Mouse (Mus musculus) embryonic facial prominence, embryonic 15.5 days (tissue): Measurements from ENCODE around the gene Olfr619. TPM values are rescaled to one million over a fixed set of nuclear protein-coding genes. Genes with fewer than 3 reads are reported as not detected.

Experiments
- microRNA-seq: library from miRNA; unstranded; fragments of <30 nt; microRNA quantifications from one replicate; pipeline ENCODE4, GENCODE M21; 2016; ENCODE audit warnings: borderline number of aligned reads
- polyA plus RNA-seq: library from polyadenylated mRNA; unstranded; fragments of >200 nt; fragmentation: Nextera tagmentation; extraction: Ambion mirVana; gene quantifications from 2 replicates; pipeline ENCODE4 v1.2.1, GENCODE M21; 2015

The Olfr619 gene
- polyA plus RNA-seq, 1 experiment from 2014 or later = not detected

Small RNA genes lying within 50 kb of the gene (microRNA-seq; reads per million reads assigned to microRNA genes)
- not detected for gene Gm26506

Other genes starting within 250 kb of the Olfr619 start
- gene Olfr601, start 237.9 kb upstream of the Olfr619 start, polyA plus RNA-seq = 0.22 and 0.43 TPM in 2 replicates
- not detected in 2 replicates for gene Olfr603, start 214.4 kb upstream of the Olfr619 start, polyA plus RNA-seq
- gene Usp17lc, start 185.5 kb upstream of the Olfr619 start, polyA plus RNA-seq = not detected in 2 replicates
- not detected in 2 replicates for gene Olfr605, start 155.1 kb upstream of the Olfr619 start, polyA plus RNA-seq
- gene Olfr606, start 151.5 kb upstream of the Olfr619 start, polyA plus RNA-seq = 0.16 TPM in 1 of 2 replicates, not detected in the other
- gene Olfr607, start 136.4 kb upstream of the Olfr619 start, polyA plus RNA-seq = 0.18 TPM in 1 of 2 replicates, not detected in the other
- 0.14 and 0.25 TPM in 2 replicates for gene Olfr608, start 130.7 kb upstream of the Olfr619 start, polyA plus RNA-seq
- not detected in 2 replicates for gene Olfr609, start 102.5 kb upstream of the Olfr619 start, polyA plus RNA-seq
- 0.28 TPM in 1 of 2 replicates, not detected in the other for gene Olfr610, start 88.5 kb upstream of the Olfr619 start, polyA plus RNA-seq
- gene Olfr611, start 79.7 kb upstream of the Olfr619 start, polyA plus RNA-seq = not detected in 2 replicates
- gene Olfr612, start 57.9 kb upstream of the Olfr619 start, polyA plus RNA-seq = 0.26 and 0.27 TPM in 2 replicates
- gene Olfr613, start 52.5 kb upstream of the Olfr619 start, polyA plus RNA-seq = 0.08 and 0.11 TPM in 2 replicates
- gene Olfr615, start 44.5 kb upstream of the Olfr619 start, polyA plus RNA-seq = 0.25 and 0.29 TPM in 2 replicates
- 0.11 TPM in 2 replicates for gene Olfr616, start 31.4 kb upstream of the Olfr619 start, polyA plus RNA-seq
- gene Olfr617, start 27.5 kb upstream of the Olfr619 start, polyA plus RNA-seq = not detected in 2 replicates
- 0.07 TPM in 1 of 2 replicates, not detected in the other for gene Olfr618, start 10.5 kb upstream of the Olfr619 start, polyA plus RNA-seq
- 0.21 and 0.24 TPM in 2 replicates for gene Olfr620, start 12.0 kb downstream of the Olfr619 start, polyA plus RNA-seq
- gene Olfr622, start 42.1 kb downstream of the Olfr619 start, polyA plus RNA-seq = 0.29 and 0.68 TPM in 2 replicates
- not detected in 2 replicates for gene Olfr623, start 63.1 kb downstream of the Olfr619 start, polyA plus RNA-seq
- 0.04 and 0.07 TPM in 2 replicates for gene Olfr624, start 70.6 kb downstream of the Olfr619 start, polyA plus RNA-seq
- gene Olfr625-ps1, start 82.1 kb downstream of the Olfr619 start, polyA plus RNA-seq = not detected in 2 replicates
- gene Olfr243, start 114.1 kb downstream of the Olfr619 start, polyA plus RNA-seq = 0.17 TPM in 1 of 2 replicates, not detected in the other
- gene Olfr628, start 129.8 kb downstream of the Olfr619 start, polyA plus RNA-seq = not detected in 2 replicates
- 0.09 TPM in 1 of 2 replicates, not detected in the other for gene Olfr629, start 144.4 kb downstream of the Olfr619 start, polyA plus RNA-seq
- gene Olfr630, start 156.8 kb downstream of the Olfr619 start, polyA plus RNA-seq = not detected in 2 replicates
- gene Olfr69, start 171.0 kb downstream of the Olfr619 start, polyA plus RNA-seq = 0.25 and 0.43 TPM in 2 replicates
- gene Olfr68, start 179.1 kb downstream of the Olfr619 start, polyA plus RNA-seq = 0.12 TPM in 1 of 2 replicates, not detected in the other
- gene Olfr67, start 191.2 kb downstream of the Olfr619 start, polyA plus RNA-seq = not detected in 2 replicates
- gene Hbb-bt, start 213.4 kb downstream of the Olfr619 start, polyA plus RNA-seq = 2,578 and 3,288 TPM in 2 replicates
- 7,493 and 10,028 TPM in 2 replicates for gene Hbb-bs, start 227.5 kb downstream of the Olfr619 start, polyA plus RNA-seq
- gene Hbb-bh2, start 239.9 kb downstream of the Olfr619 start, polyA plus RNA-seq = not detected in 2 replicates
- 3.0 and 4.7 TPM in 2 replicates for gene Hbb-bh1, start 242.6 kb downstream of the Olfr619 start, polyA plus RNA-seq